Mouse (Mus musculus) liver, adult 2 months (tissue): ENCODE data around the gene Katnb1.

Source experiments
- CTCF ChIP-seq: fragments of 200-500 bp; IDR thresholded peaks from 2 replicates; pipeline ENCODE4 v1.5.1; 2011; ENCODE audit warnings: low read depth, low read length, control low read depth
- POLR2A ChIP-seq: fragments of 200-500 bp; IDR thresholded peaks from 2 replicates; pipeline ENCODE4 v1.6.1; 2011; ENCODE audit warnings: low read length, control low read depth; ENCODE audit not compliant: insufficient read depth; ENCODE audit errors: extremely low read depth

DNA sequence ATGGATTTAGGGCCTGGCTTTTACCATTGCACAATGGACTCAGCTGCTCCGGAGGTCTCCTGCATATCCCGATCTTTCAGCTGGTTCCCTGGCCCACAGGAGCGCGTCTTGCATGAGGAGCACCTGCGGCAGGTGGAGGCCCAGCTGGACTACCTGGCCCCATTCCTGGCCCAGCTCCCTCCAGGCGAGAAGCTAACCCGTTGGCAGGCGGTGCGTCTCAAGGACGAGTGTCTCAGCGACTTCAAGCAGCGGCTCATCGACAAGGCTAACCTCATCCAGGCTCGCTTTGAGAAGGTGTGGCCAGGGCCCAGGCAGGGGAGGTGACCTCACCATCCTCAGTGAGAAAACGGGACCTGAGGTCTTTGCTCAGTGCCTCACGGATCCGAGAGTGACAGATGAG is 4.8 kb upstream of the Katnb1 start:
- TF ChIP-seq CTCF, result no peak
- no peak for TF ChIP-seq POLR2A
